Mouse (Mus musculus) small intestine, adult 2 months (tissue): ENCODE results near the gene Snrnp48.

ENCODE experiments used
- CTCF ChIP-seq: fragments of 200-500 bp; IDR thresholded peaks from 2 replicates; pipeline ENCODE4 v1.5.1; 2012; ENCODE audit warnings: low read depth, mild to moderate bottlenecking, control low read depth, inconsistent platforms, low read length, moderate library complexity, mixed read lengths; ENCODE audit not compliant: insufficient replicate concordance, insufficient read length; ENCODE audit errors: extremely low read depth
- POLR2A ChIP-seq: fragments of 200-500 bp; IDR thresholded peaks from 2 replicates; pipeline ENCODE4 v1.6.1; 2012; ENCODE audit warnings: low read depth, mild to moderate bottlenecking, control low read depth, inconsistent platforms, low read length, moderate library complexity

GRCm38 (mm10) chr13:38234651-38235050, 29.9 kb downstream of the Snrnp48 start:
- TF ChIP-seq CTCF, result no peak
- TF ChIP-seq POLR2A, result no peak
